Mouse (Mus musculus): Measurements from ENCODE around the gene Capza1. TPM values are rescaled to one million over a fixed set of nuclear protein-coding genes. Genes with fewer than 3 reads are reported as not detected.

Gene Capza1
- polyA plus RNA-seq, 1 experiment from 2014 or later, result 50.9 TPM

GRCm38 (mm10) chr3:104856106-104856505, 8.2 kb downstream of the Capza1 start:
- Histone ChIP-seq H3K9ac (replicated peaks) (no peak overlapping the region), H3K9me3 (ENCODE audit: low read length) (no peaks in the 10 kb centered on the region), H3K36me3 (replicated peaks; ENCODE audit: insufficient read depth, low read length) (peaks cover 18% of the 10 kb centered on the region), H3K4me2 (ENCODE audit: low read depth, low read length) (no peak overlapping the region), H3K4me3 (ENCODE audit: low read depth, low read length) (no peak overlapping the region), H3K4me1 (ENCODE audit: insufficient read depth) (peaks cover 19% of the 10 kb centered on the region), H3K27ac (ENCODE audit: low read depth) (no peak overlapping the region), H3K27me3 (ENCODE audit: insufficient read depth, low read length) (no peaks in the 10 kb centered on the region)
- ATAC-seq (no peak), DNase-seq (no peak)
- no peak for TF ChIP-seq EP300 (IDR thresholded peaks at IDR 0.05; ENCODE audit: low read depth)
- no peak for TF ChIP-seq CTCF (IDR thresholded peaks at IDR 0.05; ENCODE audit: low read depth)
- 48% methylated on average over 1 of the region's 1 CpGs for WGBS (ENCODE audit: insufficient replicate concordance)

GRCm38 (mm10) chr3:104854866-104855265, 9.4 kb downstream of the Capza1 start:
- H3K4me1 ChIP-seq (ENCODE audit: insufficient read depth), result peaks cover 18% of the 10 kb centered on the region
- TF ChIP-seq CTCF (IDR thresholded peaks at IDR 0.05; ENCODE audit: low read depth) (no peak), EP300 (IDR thresholded peaks at IDR 0.05; ENCODE audit: low read depth) (peak; percentile 61; the same call in 1 of the 2 replicates)
- ATAC-seq (no peak), DNase-seq (no peak)
- no peak overlapping the region for H3K27ac ChIP-seq (ENCODE audit: low read depth)
- H3K9me3 ChIP-seq (ENCODE audit: low read length), result no peaks in the 10 kb centered on the region
- no peak overlapping the region for H3K4me2 ChIP-seq (ENCODE audit: low read depth, low read length)
- H3K4me3 ChIP-seq (ENCODE audit: low read depth, low read length), result no peak overlapping the region
- no peak overlapping the region for H3K9ac ChIP-seq (replicated peaks)
- H3K27me3 ChIP-seq (ENCODE audit: insufficient read depth, low read length), result no peaks in the 10 kb centered on the region
- H3K36me3 ChIP-seq (replicated peaks; ENCODE audit: insufficient read depth, low read length), result peaks cover 18% of the 10 kb centered on the region

GRCm38 (mm10) chr3:104854465-104854864, 9.8 kb downstream of the Capza1 start:
- no peak for TF ChIP-seq CTCF (IDR thresholded peaks at IDR 0.05; ENCODE audit: low read depth)
- TF ChIP-seq EP300 (IDR thresholded peaks at IDR 0.05; ENCODE audit: low read depth), result no peak
- ATAC-seq (no peak), DNase-seq (no peak)
- Histone ChIP-seq H3K4me2 (ENCODE audit: low read depth, low read length) (no peak overlapping the region), H3K27me3 (ENCODE audit: insufficient read depth, low read length) (no peaks in the 10 kb centered on the region), H3K36me3 (replicated peaks; ENCODE audit: insufficient read depth, low read length) (peaks cover 18% of the 10 kb centered on the region), H3K9me3 (ENCODE audit: low read length) (no peaks in the 10 kb centered on the region), H3K4me3 (ENCODE audit: low read depth, low read length) (no peak overlapping the region), H3K9ac (replicated peaks) (no peak overlapping the region), H3K27ac (ENCODE audit: low read depth) (no peak overlapping the region), H3K4me1 (ENCODE audit: insufficient read depth) (peaks cover 14% of the 10 kb centered on the region)
- 69% methylated on average over 1 of the region's 1 CpGs for WGBS (ENCODE audit: insufficient replicate concordance)

- no peak overlapping the region for H3K4me2 ChIP-seq (ENCODE audit: low read depth, low read length)
- no peak overlapping the region for H3K4me3 ChIP-seq (ENCODE audit: low read depth, low read length)
- H3K9ac ChIP-seq (replicated peaks), result no peak overlapping the region
- H3K9me3 ChIP-seq (ENCODE audit: low read length), result no peaks in the 10 kb centered on the region
- no peaks in the 10 kb centered on the region for H3K27me3 ChIP-seq (ENCODE audit: insufficient read depth, low read length)
- 86% methylated on average over 4 of the region's 4 CpGs for WGBS (ENCODE audit: insufficient replicate concordance)
- no peak overlapping the region for H3K27ac ChIP-seq (ENCODE audit: low read depth)
- DNase-seq (no peak), ATAC-seq (no peak)
- H3K36me3 ChIP-seq (replicated peaks; ENCODE audit: insufficient read depth, low read length), result peaks cover 29% of the 10 kb centered on the region
- TF ChIP-seq EP300 (IDR thresholded peaks at IDR 0.05; ENCODE audit: low read depth) (no peak), CTCF (IDR thresholded peaks at IDR 0.05; ENCODE audit: low read depth) (no peak)
- no peaks in the 10 kb centered on the region for H3K4me1 ChIP-seq (ENCODE audit: insufficient read depth)
These were observed 17.7 kb downstream of the Capza1 start for GRCm38 (mm10) chr3:104846601-104847000.

GRCm38 (mm10) chr3:104841049-104841448, 23.3 kb downstream of the Capza1 start:
- peaks cover 49% of the 10 kb centered on the region for H3K36me3 ChIP-seq (replicated peaks; ENCODE audit: insufficient read depth, low read length)
- no peak overlapping the region for H3K9ac ChIP-seq (replicated peaks)
- H3K27ac ChIP-seq (ENCODE audit: low read depth), result no peak overlapping the region
- ATAC-seq (no peak), DNase-seq (no peak)
- no peaks in the 10 kb centered on the region for H3K27me3 ChIP-seq (ENCODE audit: insufficient read depth, low read length)
- WGBS (ENCODE audit: insufficient replicate concordance), result 84% methylated on average over 5 of the region's 5 CpGs
- no peak overlapping the region for H3K4me3 ChIP-seq (ENCODE audit: low read depth, low read length)
- no peaks in the 10 kb centered on the region for H3K9me3 ChIP-seq (ENCODE audit: low read length)
- no peak overlapping the region for H3K4me2 ChIP-seq (ENCODE audit: low read depth, low read length)
- no peaks in the 10 kb centered on the region for H3K4me1 ChIP-seq (ENCODE audit: insufficient read depth)
- TF ChIP-seq CTCF (IDR thresholded peaks at IDR 0.05; ENCODE audit: low read depth), result no peak
- no peak for TF ChIP-seq EP300 (IDR thresholded peaks at IDR 0.05; ENCODE audit: low read depth)

- DNase-seq (no peak), ATAC-seq (no peak)
- H3K36me3 ChIP-seq (replicated peaks; ENCODE audit: insufficient read depth, low read length), result peaks cover 55% of the 10 kb centered on the region
- H3K9me3 ChIP-seq (ENCODE audit: low read length), result no peaks in the 10 kb centered on the region
- WGBS (ENCODE audit: insufficient replicate concordance), result 82% methylated on average over 3 of the region's 3 CpGs
- H3K27ac ChIP-seq (ENCODE audit: low read depth), result no peak overlapping the region
- H3K4me3 ChIP-seq (ENCODE audit: low read depth, low read length), result no peak overlapping the region
- no peak overlapping the region for H3K9ac ChIP-seq (replicated peaks)
- no peaks in the 10 kb centered on the region for H3K27me3 ChIP-seq (ENCODE audit: insufficient read depth, low read length)
- no peaks in the 10 kb centered on the region for H3K4me1 ChIP-seq (ENCODE audit: insufficient read depth)
- TF ChIP-seq CTCF (IDR thresholded peaks at IDR 0.05; ENCODE audit: low read depth) (no peak), EP300 (IDR thresholded peaks at IDR 0.05; ENCODE audit: low read depth) (no peak)
- H3K4me2 ChIP-seq (ENCODE audit: low read depth, low read length), result no peak overlapping the region
These were observed 28.5 kb downstream of the Capza1 start for GRCm38 (mm10) chr3:104835797-104836196.

GRCm38 (mm10) chr3:104822413-104822812, 41.9 kb downstream of the Capza1 start:
- DNase-seq, result no peak
- 58% methylated on average over 3 of the region's 3 CpGs for WGBS (ENCODE audit: insufficient replicate concordance)
- peaks cover 30% of the 10 kb centered on the region for H3K36me3 ChIP-seq (replicated peaks; ENCODE audit: insufficient read depth, low read length)

More at GRCm38 (mm10) chr3:104822413-104822812, 41.9 kb downstream of the Capza1 start:
- no peak for TF ChIP-seq CTCF (IDR thresholded peaks at IDR 0.05; ENCODE audit: low read depth)
- TF ChIP-seq EP300 (IDR thresholded peaks at IDR 0.05; ENCODE audit: low read depth), result no peak
- Histone ChIP-seq H3K4me1 (ENCODE audit: insufficient read depth) (peaks cover 6% of the 10 kb centered on the region; the same call in 1 of the 2 replicates), H3K9me3 (ENCODE audit: low read length) (no peaks in the 10 kb centered on the region), H3K4me3 (ENCODE audit: low read depth, low read length) (no peak overlapping the region), H3K4me2 (ENCODE audit: low read depth, low read length) (no peak overlapping the region), H3K9ac (replicated peaks) (no peak overlapping the region), H3K27ac (ENCODE audit: low read depth) (no peak overlapping the region), H3K27me3 (ENCODE audit: insufficient read depth, low read length) (no peaks in the 10 kb centered on the region)
- no peak for ATAC-seq
